Mouse (Mus musculus) regulatory T cell (primary cell): ENCODE measurements around the gene Rpl23.

Source experiments
- in situ Hi-C: fragments of 300-600 bp; cut with MboI, MseI; formaldehyde crosslinking; loops from one replicate; pipeline ENCODE4 v1.15.1; 2025; ENCODE audit warnings: high pct_unique_total_duplicates

Rpl23 gene

DNA sequence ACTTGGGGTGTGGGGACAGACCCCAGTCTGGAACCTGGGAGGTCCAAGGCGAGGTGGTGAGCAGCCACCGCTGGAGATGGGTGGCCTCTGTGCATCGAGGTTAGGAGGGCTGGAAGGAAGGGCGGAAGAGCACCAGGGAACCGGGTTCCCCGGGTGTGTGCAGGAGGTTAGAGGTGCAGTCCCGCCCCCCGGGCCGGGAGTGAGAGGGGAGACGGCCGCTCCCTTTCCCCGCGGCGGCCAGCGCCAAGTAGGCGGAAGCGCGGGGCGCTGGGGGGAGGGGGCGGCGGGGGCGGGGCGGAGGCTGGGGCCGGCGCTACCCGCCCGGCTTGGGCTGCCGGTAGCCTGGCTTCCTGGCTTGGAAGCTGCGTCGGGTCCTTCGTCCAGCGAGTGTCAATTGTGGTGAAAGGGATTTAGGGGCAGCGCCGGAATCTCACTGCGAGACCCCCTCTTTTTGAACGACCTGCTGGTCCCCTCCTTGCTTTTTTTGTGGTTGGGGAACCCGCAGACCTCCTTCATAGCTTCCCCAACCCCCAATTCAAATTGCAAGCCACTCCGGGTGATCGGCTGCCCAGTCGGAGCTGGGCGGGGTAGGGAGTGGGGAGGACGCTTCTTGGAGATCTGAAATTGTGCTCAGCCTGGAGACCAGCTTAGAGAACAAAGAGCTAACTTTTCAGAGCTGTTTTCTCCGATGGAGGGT lies 17.9 kb upstream of the Rpl23 start:
- in situ Hi-C loops = loop anchor here (5.0 to 25.0 kb wide), 3 partner anchors 42 to 187 kb away; partner anchors contain the start of genes Arl5c, B230217C12Rik, Pip4k2b and Plxdc1

- in situ Hi-C loops = loop anchor here (5.0 to 25.0 kb wide), 2 partner anchors 57 to 188 kb away; partner anchors contain the start of genes Arl5c, Pip4k2b and Plxdc1
These were observed 17.1 kb upstream of the Rpl23 start for GRCm38 (mm10) chr11:97799146-97799993.

- in situ Hi-C loops = loop anchor here (5.0 to 25.0 kb wide), 2 partner anchors 56 to 189 kb away; partner anchors contain the start of genes Arl5c, Pip4k2b and Plxdc1
These were observed 16.5 kb upstream of the Rpl23 start, which contains the start of gene Lasp1 for GRCm38 (mm10) chr11:97798782-97799145. Lasp1 (plus strand) TSS chr11:97799000.

DNA sequence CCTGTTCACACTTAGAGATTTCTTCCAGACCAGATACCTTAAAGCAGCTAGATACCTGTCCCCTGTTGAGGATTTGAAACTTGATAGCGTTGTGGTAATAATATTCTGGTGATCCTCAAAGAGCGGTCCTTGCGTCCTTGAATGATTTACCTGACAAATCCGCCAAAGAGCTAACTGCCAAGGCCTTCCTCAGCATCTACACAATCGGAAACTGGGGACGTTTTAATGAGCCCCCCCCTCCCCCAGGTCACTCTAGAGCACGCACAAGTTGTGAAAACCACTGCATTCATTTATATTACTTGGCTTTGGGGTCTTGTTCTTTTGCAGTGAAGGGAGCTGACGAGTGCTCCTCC lies 15.8 kb upstream of the Rpl23 start:
- in situ Hi-C loops = loop anchor here (5.0 to 25.0 kb wide), 2 partner anchors 56 to 189 kb away; partner anchors contain the start of genes Arl5c, Pip4k2b and Plxdc1

DNA sequence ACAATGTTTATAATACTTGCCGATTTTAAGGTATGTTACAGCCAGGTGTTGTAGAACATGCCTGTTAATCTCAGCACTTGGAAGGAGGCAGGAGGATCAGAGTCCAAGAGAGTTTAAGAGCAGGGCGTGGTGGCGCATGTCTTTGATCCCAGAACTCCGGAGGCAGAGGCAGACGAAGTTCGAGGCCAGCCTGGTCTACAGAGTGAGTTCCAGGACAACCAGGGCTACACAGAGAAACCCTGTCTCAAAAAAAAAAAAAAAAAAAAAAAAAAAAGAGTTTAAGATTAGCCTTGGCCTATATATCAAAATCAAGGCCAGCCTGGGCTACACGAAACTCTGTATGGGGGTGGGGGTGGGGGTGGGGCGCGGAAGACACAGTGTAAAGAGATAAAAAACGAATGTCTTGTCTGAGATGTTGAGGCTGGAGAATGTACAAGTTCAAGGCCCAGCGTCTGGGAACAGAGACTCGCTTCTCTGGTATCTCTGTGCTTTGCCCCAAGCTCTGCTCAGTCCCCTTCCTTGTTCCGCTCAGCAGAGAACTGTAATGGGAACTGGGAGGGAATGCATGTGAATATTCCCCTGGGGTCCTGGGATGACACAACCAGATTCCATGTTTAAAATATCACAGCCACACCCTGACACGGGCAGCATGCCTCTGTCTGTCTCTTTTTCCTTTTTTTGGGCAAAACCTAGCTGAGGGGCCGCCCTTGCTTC lies 15.3 kb upstream of the Rpl23 start:
- in situ Hi-C loops = loop anchor here (5.0 to 25.0 kb wide), 2 partner anchors 55 to 190 kb away; partner anchors contain the start of genes Arl5c, Pip4k2b and Plxdc1

DNA sequence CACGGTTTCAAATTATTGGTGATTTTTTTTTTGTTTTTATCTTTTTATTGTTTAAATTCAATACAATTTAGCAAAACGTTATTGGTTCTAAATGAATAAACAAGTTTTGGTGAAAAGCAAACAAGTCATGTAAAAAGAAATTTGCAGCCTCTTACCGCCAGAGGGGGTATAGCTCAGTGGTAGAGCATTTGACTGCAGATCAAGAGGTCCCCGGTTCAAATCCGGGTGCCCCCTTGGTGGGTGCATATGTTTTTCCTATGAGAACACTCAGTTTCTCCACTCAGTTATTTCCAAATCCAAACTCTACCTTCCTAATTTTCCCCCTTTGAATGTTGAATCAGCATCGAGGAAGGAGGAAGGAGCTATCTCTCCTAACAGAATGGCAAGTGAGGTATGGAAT lies 14.7 kb upstream of the Rpl23 start:
- in situ Hi-C loops = loop anchor here (5.0 to 25.0 kb wide), 2 partner anchors 55 to 190 kb away; partner anchors contain the start of genes Arl5c, Pip4k2b and Plxdc1

- in situ Hi-C loops = loop anchor here (25.0 kb wide), 1 partner anchor 194 kb away; the partner anchor contains the start of genes Arl5c and Plxdc1
These were observed 10.9 kb upstream of the Rpl23 start for GRCm38 (mm10) chr11:97793165-97793564.

- in situ Hi-C loops = loop anchor here (25.0 kb wide), 1 partner anchor 196 kb away; the partner anchor contains the start of genes Arl5c and Plxdc1
These were observed 8.7 kb upstream of the Rpl23 start for GRCm38 (mm10) chr11:97790778-97791438.

DNA sequence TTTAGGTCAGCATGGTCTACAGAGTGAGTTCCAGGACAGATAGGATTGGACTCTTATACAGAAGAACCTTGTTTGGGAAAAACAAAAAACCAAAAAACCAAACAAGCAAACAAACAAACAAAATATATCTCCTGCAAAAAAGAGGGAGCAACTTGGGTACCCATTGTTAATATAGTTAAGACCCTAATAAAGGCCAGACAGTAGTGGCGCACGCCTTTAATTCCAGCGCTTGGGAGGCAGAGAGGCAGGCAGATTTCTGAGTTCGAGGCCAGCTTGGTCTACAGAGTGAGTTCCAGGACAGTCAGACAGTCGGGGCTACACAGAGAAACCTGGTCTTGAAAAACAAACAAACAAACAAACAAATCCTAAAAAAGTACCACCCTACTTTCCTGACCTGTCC lies 7.5 kb upstream of the Rpl23 start:
- in situ Hi-C loops = loop anchor here (25.0 kb wide), 1 partner anchor 198 kb away; the partner anchor contains the start of genes Arl5c and Plxdc1

- in situ Hi-C loops = loop anchor here (25.0 kb wide), 1 partner anchor 199 kb away; the partner anchor contains the start of genes Arl5c and Plxdc1
These were observed 5.7 kb upstream of the Rpl23 start for GRCm38 (mm10) chr11:97787961-97788360.

GRCm38 (mm10) chr11:97782564-97782895 lies 293 bp upstream of the Rpl23 start:
- in situ Hi-C loops = loop anchor here (25.0 kb wide), 1 partner anchor 205 kb away; the partner anchor contains the start of genes Arl5c and Plxdc1

GRCm38 (mm10) chr11:97781478-97781831 lies 782 bp downstream of the Rpl23 start:
- in situ Hi-C loops = loop anchor here (25.0 kb wide), 1 partner anchor 206 kb away; the partner anchor contains the start of genes Arl5c and Plxdc1

DNA sequence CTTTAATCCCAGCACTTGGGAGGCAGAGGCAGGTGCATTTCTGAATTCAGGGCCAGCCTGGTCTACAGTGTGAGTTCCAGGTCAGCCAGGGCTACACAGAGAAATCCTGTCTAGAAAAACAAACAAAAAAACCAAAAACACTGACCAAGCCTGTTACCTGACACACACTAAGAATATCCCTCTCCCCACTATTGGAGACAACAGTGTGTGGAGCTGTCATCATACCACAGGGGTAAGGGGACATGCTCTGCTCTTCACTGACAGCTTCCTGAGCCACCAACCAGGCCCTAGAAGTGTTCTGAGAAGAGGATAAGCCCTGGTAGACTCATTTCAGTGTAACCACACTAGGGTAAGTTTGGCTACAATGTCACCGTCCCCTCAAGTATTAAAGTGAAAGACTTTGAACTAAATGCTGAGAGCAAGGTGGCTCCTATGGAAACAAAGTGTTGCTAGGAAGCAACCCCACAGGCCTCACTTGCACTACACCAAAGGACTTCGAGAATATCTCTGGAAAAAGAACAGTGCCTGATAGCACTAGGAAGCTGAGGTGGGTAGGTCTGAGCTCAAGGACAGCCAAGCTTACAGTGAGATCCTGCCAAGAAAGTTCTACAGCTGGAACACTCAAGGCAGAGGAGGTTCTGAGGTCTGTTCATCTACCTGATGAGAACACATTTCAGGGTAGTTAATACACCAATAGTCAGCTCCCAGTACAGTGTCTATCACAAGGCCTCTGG lies 2.1 kb downstream of the Rpl23 start:
- in situ Hi-C loops = loop anchor here (25.0 kb wide), 1 partner anchor 207 kb away; the partner anchor contains the start of genes Arl5c and Plxdc1

DNA sequence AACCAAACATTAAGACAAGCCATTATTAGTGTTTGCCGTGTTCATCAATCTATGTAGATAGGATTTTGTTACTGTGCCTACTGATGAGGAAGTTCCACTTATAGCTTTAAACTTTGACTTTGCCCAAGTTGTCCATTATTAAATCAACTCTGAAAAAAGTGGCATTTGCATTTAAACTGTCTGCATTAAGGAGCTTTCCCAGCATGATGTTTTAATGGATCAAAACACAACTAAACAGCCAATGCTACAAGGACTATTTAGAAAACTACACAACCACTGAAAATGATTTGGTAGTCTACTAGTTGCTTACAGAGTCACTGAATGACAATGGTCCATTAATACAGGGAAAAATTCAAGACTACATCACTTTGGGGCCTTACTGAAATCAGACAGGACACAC lies 3.3 kb downstream of the Rpl23 start:
- in situ Hi-C loops = loop anchor here (25.0 kb wide), 1 partner anchor 208 kb away; the partner anchor contains the start of genes Arl5c and Plxdc1

GRCm38 (mm10) chr11:97777129-97777529 lies 5.1 kb downstream of the Rpl23 start:
- in situ Hi-C loops = loop anchor here (25.0 kb wide), 1 partner anchor 210 kb away; the partner anchor contains the start of genes Arl5c and Plxdc1

DNA sequence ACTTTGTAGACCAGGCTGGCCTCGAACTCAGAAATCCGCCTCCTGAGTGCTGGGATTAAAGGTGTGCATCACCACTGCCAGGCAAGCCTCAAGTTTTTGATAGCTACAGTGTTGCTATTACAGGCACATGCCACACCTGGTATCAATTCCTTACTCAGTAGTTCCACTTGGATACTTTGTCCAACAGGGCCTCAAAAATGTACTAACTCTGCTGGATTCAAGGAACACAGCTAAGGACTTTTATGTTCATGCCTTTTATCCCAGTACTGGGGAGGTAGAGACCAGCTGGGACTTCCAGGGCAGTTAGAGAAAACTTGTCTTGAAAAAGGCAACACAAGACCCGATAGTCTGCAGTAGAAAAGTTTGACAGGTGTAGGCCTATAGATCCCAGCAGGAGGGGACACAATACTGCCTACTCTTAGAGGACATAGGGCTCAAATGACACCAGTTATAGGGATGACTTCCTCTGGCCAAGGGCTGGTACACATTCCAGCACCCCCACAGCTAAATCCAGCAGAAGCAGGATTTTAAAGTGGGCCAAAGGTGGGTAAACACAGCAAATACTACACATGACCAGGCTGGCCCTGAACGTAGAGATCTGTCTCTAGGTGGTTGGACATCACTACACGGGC lies 5.6 kb downstream of the Rpl23 start:
- in situ Hi-C loops = loop anchor here (25.0 kb wide), 1 partner anchor 211 kb away; the partner anchor contains the start of genes Arl5c and Plxdc1

DNA sequence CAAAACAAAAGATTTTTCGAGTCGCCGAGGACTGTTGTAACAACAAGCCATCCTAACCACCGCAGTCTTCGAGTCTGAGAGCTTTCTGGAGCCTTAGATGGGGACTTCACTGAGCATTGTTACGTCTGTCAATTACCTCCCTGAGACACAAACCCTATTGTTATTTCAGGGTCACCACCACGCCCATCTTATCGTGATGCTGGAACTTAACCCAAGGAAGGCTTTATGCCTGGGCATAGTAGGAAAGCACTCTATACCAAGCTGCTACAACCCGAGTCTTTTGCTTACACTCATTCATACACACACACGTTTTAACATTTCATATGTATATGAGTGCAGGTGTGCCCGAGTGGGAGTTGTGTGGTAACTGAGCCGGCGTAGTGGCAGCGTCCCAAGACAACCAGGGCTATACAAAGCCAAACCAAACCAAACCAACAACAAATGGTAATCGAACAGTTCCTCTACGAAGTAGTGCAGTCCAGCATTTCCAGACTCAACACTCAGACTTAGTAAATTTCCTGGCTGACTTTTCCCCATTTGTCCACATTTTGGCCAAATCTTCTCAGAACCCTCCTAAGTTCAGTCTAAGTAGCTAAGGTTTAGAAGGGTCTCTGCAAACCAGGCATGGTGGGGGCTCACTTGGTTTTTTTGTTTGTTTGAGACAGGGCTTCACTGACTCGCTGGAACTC lies 6.3 kb downstream of the Rpl23 start, which contains the start of gene 1700001P01Rik:
1700001P01Rik (minus strand) TSS at position 111 of the 689 bp plus-strand sequence.
- in situ Hi-C loops = loop anchor here (25.0 kb wide), 1 partner anchor 211 kb away; the partner anchor contains the start of genes Arl5c and Plxdc1

GRCm38 (mm10) chr11:97775186-97775585 lies 7.1 kb downstream of the Rpl23 start:
- in situ Hi-C loops = loop anchor here (25.0 kb wide), 1 partner anchor 212 kb away; the partner anchor contains the start of genes Arl5c and Plxdc1
